Mouse (Mus musculus) embryo, embryonic 10.5 days (tissue): Measurements from ENCODE around the gene Dars.
A peak's percentile ranks its signal among the peaks of the same experiment; 100 is the strongest.
"Not testable (repeated sequence)": the region's sequence is repeated elsewhere in the genome, so short reads cannot be mapped to it uniquely, and the experiment has no call there.

ENCODE experiments used
- DNase-seq: peaks from one replicate; pipeline ENCODE4 v3.0.0-alpha.2; 2015; ENCODE audit warnings: low spot score

The Dars gene

GRCm38 (mm10) chr1:128344232-128344631, 72.9 kb downstream of the Dars start:
- peak; percentile 45 for DNase-seq

- no peak for DNase-seq
Measured at GRCm38 (mm10) chr1:128337708-128338320, 79.4 kb downstream of the Dars start.

DNA sequence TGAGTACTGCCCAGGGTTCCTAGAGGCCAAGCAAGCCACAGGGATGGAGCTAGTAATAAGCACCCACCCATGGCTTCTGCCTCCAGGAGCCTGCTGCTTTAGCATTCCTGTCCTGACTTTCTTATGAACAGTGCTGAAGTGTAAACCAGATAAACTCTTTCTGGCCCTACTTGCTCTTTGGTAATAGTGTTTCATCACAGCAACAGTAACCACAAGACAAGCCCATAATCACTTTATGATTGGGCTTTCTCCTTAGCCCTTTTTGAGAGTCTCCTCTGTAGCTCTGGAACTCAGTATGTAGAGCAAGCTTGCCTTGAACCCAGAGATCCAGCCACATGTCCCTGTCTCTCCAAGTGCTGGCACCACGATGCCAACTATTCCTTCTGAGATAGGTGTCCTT, 86.9 kb downstream of the Dars start:
- DNase-seq: no peak

GRCm38 (mm10) chr1:128328218-128328617, 89.0 kb downstream of the Dars start, which contains the start of gene Lct:
Gene Lct (minus strand): TSS chr1:128328318.
- no peak for DNase-seq

DNA sequence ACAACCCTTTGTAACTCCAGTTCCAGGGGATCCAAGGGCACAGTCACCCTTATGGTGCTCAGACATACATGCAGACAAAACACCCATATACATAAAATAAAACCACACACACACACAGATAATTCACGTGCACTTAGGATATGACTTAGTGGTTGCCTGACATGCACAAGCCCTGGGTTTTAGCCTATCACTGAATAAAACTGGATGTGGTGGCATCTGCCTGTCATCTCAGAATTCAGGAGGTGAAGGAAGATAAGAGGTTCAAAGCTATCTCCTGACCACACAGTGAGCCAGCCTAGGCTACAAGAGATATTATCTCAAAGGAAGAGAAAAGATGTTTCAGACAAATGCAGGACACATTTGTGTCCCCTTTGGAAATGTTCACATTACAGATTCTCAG, 90.0 kb downstream of the Dars start:
- no peak for DNase-seq

GRCm38 (mm10) chr1:128324776-128325175, 92.4 kb downstream of the Dars start:
- DNase-seq: no peak

DNA sequence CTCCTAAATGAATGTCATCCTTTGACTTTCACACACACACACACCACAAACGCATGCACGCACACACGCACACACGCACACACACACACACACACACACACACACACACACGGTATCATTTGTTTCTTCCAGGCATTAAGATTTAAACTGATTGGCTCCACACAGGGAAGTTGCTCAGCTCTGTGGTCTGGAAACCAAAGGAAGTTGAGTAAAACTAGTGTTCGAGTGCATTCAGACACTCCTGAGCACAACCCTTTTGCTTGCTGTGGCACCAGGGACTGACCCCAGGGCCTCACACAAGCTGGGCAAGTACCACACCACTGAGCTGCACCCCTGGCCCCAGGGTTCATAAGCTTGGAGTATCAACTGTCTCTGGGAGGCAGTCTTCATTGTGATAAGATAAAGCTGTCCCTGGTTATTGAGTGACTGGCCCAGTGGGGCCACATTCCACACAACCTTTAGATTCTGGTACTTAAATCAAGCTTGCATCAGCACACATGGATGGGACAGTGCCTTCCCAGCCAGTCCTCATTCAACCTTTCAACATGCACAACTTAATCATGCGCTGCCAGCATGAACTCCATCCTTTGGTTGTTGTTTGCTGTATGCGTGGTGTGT, 94.0 kb downstream of the Dars start:
- DNase-seq: no peak

- DNase-seq: not testable (repeated sequence)
Measured at GRCm38 (mm10) chr1:128319266-128319665, 97.9 kb downstream of the Dars start.

DNA sequence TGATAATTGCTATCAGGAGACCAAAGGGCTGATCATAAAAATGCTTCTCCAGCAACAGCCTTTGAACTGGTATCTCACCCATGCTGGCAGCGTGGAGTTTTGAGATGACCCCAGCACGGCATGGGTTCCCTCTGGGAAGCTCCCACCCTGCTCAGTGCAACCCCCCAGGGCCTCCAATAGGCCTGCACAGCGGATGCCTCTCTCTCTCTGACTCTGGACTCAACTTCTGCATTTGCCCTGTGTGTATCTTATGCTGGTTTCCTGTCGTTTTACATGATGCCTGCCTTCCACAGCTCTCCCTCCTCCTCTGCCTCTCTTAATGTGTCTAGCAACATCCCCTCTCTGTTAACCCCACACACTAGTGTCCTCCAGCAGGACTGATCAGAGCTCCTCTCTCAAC, 102.5 kb downstream of the Dars start:
- DNase-seq: no peak
